Mouse (Mus musculus): ENCODE measurements around the gene Dph6.

The Dph6 gene

DNA sequence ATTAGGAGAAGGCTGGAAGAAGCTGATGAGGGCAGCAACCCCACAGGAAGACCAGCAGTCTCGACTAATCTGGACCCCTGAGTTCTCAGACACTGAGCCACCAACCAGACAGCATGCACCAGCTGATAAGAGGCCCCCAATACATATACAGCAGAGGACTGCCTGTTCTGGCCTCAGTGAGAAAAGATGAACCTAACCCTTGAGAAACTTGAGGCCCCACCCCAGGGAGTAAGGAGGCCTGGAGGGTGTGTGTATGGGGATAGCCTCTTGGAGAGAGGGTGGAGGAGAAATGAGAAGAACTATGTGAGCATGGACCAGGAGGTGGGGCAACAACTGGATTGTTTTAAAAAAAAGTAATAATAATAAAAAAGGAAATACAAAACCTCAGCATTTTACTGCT is 118.7 kb downstream of the Dph6 start:
- DNase-seq: no peak

DNA sequence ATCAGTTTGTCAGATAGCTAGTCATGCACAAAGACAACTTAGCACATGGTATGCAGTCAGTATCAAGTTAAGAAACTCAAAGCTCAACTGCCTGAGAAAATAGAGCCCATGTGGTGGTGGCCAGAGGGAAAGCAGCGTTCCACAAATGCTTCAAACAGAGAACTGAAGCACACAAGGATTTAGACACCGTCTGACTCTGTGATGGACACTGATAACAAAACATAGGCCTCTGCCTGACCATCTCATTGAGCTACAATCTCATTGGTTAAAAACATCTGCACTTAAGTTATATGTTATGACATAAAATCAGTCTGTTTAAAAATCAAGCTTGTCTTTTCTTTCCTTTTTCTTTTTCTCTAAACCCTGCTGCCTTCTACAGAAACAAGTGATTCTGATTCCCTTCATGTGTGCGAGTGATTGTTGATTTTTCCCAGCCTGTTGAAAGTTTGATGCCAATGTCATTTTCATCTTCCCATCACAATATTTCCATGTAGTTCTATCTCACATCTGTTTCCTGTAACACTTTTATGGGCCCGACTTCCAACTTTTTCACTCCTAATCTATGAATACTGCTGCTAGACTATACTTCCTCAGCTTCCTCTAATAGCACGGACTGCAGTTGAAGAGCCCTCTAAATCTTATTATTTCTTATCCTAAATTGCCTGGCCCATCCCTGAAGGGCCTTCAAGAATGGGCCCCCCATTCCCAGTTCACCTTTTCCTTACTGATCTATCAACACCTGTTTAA is 123.6 kb downstream of the Dph6 start:
- no peak for DNase-seq

DNA sequence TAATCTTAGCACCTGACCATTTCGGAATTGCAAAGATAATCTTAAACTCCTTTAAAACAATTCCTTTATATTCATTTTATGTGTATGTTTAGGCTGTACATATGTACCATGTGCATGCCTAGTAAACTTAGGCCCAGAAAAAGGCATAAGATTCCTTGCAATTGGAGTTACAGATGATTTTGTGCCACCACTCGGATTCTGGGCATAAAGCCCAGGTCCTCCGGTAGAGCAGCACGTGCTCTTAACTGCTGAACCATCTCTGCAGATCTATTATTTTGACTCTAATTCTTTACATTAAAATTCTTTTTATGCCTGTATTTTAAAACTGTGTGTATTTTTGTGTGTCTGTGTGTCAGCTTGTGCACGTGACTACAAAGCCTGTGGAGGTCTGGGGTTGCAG is 134.3 kb downstream of the Dph6 start:
- no peak for DNase-seq

DNA sequence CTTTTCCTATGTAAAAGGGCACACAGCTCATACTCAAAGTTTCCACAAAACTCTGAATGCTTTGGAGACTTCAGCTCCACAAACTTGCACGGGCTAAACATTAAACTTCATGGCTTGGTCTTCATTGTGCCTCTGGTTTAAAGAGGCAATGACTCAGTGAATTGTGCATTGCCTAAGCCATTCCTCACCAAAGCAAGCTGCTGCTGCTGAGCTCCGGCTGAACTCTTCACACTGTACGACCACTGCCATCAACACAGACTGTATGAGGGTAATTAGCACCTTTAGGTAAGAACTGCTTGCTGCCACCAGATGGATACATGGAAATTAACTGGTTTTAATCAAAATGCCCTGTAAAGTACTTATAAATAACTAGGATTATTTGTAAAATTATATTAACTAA is 134.9 kb downstream of the Dph6 start:
- DNase-seq: no peak

DNA sequence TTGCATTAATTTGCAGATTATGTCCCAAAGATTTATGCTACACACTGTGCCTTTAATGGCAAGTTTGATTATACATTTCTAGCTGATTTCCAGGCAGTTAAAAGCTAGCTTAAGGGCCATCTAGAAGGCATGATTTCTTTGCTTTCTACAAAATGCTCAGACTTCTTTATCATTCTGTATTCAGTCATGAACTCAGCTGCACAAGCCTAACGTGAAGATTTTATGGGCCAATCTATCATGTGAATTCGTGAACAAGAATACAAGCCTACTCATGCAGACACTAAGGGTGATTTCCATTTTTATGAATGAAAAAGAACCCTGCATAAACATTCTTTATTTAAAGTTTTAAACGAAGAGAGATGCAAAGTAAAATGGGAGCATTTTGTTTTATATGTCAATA is 162.4 kb downstream of the Dph6 start:
- no peak for DNase-seq

DNA sequence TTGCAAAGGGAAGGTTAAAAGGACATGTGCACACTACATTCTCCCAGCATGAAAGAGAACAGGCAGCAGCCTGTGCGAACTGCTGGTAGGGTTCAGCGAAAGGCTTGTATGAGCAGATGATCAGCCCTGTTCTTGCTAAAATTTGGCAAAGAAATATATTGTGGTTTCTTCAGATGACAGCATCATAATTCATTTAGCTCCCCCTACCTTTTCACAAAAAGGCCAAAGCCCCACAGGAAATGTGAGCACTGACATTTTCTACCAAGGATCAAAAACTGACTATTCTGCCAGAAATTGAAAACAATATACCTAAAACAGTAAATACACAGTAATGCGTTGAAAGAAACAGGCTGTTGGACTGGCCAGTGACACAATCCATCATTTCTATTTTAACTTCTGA is 162.9 kb downstream of the Dph6 start:
- no peak for DNase-seq

DNA sequence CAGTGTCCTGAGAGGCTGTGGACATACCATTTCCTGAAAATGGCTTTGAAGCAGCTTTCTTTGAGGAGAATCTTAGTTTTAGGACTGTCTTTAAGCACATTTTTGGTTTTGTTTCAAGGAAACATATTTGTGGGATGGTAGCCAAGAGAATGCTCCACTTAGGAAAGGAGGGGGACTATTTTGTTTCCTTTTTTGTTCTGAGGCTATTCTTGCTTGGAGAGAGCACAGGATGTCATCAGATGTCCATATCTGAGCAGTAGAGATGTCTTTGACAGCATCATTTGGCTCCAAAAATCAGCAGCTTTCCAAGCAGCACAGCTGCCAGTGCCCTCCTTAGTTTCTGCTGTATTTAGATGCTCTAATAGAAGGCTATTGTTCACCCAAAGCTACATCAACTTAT is 167.8 kb downstream of the Dph6 start:
- no peak for DNase-seq
